Mouse (Mus musculus): Measurements from ENCODE around the gene Rapgef4. TPM values are rescaled to one million over a fixed set of nuclear protein-coding genes. Genes with fewer than 3 reads are reported as not detected.
A peak's percentile ranks its signal among the peaks of the same experiment; 100 is the strongest.
"Not testable (repeated sequence)": the region's sequence is repeated elsewhere in the genome, so short reads cannot be mapped to it uniquely, and the experiment has no call there.

Rapgef4 gene
- polyA plus RNA-seq, 1 experiment from 2014 or later: 2.1 TPM

DNA sequence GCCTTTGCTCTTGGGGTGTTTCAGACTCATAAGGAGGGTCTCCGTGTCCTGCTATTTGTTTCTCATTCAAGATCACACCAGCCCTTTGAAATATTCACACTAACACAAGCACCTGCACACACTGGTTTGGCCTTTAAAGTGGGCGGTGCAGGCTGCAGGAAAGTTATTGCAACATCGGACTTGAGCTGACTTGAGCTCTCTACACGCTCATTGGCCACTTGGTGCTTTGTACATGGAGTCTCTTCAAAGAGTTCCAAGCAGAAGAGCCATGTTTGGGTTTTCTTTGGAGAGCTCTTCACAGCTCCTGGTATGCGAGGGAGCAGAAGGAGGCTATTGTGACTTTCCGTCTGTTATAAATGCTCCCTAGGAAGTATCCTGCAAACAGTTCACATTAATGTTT lies 139.2 kb downstream of the Rapgef4 start:
- Histone ChIP-seq H3K27ac (peak overlapping the region; percentile 51), H3K36me3 (replicated peaks) (no peaks in the 10 kb centered on the region), H3K27me3 (ENCODE audit: poor library complexity, severe bottlenecking) (no peaks in the 10 kb centered on the region), H3K9me3 (no peaks in the 10 kb centered on the region), H3K4me3 (no peak overlapping the region), H3K4me1 (peaks cover 53% of the 10 kb centered on the region)
- DNase-seq (ENCODE audit: extremely low spot score, low spot score): no peak
- 85% methylated on average over 6 of the region's 6 CpGs for WGBS

DNA sequence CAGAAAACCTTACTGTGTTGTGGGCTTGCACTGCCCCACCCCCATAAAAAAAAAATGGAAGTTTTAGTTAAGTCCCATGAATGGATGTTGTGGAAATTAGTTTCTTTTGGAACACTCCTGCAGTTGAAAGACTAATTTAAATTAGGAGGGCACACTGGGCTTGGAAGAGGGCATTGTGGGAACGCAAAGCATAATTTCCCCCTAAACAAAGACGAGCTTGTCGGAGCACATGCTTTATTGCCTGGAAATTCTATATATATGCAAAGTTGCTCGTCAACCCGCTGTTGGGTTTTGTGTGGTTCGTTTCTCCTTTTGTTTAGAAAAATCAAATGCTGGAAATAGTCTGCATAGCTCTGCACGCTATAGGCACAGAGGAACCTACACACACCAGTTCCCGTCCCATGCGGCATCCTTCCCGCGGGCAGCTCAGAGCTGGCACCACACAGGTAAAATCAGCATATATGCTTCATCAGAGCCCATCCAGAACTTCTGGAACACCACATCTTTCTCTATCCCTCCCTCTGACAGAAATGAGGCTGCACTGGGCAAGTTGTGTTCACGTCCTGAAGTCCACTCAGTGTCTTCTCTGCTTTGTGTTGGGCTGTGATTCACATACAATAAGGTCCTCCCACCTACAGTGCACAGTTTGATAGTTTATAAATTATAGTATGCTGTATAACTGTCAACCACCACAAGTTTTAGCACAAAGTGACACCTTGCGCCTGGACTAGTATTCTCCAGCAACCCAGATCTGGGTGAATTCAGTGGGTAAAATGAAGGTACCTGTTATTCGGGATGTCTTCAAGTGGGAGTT lies 141.6 kb downstream of the Rapgef4 start:
- Histone ChIP-seq H3K27ac (peak overlapping the region; percentile 84), H3K9me3 (no peaks in the 10 kb centered on the region), H3K4me3 (peak overlapping the region; percentile 20; the same call in 1 of the 2 replicates), H3K27me3 (ENCODE audit: poor library complexity, severe bottlenecking) (peaks cover 7% of the 10 kb centered on the region; the same call in 1 of the 2 replicates), H3K4me1 (peaks cover 49% of the 10 kb centered on the region), H3K36me3 (replicated peaks) (no peaks in the 10 kb centered on the region)
- peak; percentile 20 for DNase-seq (ENCODE audit: extremely low spot score, low spot score)
- WGBS: 67% methylated on average over 14 of the region's 14 CpGs

DNA sequence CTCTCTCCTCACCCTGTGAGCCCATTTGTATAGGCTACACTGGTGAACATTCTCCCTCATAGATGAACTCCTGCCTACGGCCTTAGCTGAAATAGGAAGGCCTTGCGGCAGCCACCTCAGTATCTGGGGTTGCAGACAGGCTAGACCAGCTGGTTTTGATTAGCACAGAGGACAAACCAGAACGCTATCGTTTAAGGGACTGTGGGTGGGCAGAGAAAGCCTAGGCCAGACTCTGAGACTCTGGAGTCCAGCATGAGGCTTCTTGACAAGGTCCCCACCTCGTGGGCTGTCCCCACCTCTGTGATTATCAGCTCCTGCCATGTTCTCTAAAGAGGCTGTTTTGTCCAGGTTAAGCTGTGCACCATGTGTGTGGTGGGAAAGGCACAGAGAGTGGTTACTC lies 142.8 kb downstream of the Rapgef4 start:
- Histone ChIP-seq H3K27me3 (ENCODE audit: poor library complexity, severe bottlenecking) (peaks cover 7% of the 10 kb centered on the region; the same call in 1 of the 2 replicates), H3K4me1 (peaks cover 46% of the 10 kb centered on the region), H3K36me3 (replicated peaks) (no peaks in the 10 kb centered on the region), H3K9me3 (no peaks in the 10 kb centered on the region), H3K27ac (peak overlapping the region; percentile 84), H3K4me3 (no peak overlapping the region)
- DNase-seq (ENCODE audit: extremely low spot score, low spot score): no peak
- WGBS: 65% methylated on average over 5 of the region's 5 CpGs

DNA sequence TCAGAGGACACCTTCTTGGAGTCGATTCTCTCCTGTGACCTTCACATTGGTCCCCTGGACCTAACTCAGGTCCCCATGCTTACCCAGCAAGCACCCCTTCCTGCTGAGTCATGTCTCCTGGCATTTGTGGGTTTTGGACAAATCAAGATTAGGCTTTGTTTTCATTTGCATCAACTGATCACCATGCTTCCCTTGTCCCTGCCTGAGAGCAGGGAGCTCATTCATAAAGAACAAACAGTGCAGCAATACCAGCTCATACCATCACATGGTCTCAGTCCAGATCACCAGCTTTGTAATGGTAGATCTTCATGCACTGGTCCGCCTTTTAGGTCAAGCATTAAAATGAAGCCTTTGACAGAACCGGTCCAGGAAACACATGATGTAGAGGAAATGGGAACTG lies 144.7 kb downstream of the Rapgef4 start:
- H3K27me3 ChIP-seq (ENCODE audit: poor library complexity, severe bottlenecking): peaks cover 7% of the 10 kb centered on the region; the same call in 1 of the 2 replicates
- H3K27ac ChIP-seq: 0 out of 2 replicates have a peak overlapping the region, but pooled peaks have one; percentile 42
- no peak overlapping the region for H3K4me3 ChIP-seq
- 90% methylated on average over 3 of the region's 3 CpGs for WGBS
- no peaks in the 10 kb centered on the region for H3K36me3 ChIP-seq (replicated peaks)
- DNase-seq (ENCODE audit: extremely low spot score, low spot score): no peak
- no peaks in the 10 kb centered on the region for H3K9me3 ChIP-seq
- peaks cover 37% of the 10 kb centered on the region for H3K4me1 ChIP-seq

DNA sequence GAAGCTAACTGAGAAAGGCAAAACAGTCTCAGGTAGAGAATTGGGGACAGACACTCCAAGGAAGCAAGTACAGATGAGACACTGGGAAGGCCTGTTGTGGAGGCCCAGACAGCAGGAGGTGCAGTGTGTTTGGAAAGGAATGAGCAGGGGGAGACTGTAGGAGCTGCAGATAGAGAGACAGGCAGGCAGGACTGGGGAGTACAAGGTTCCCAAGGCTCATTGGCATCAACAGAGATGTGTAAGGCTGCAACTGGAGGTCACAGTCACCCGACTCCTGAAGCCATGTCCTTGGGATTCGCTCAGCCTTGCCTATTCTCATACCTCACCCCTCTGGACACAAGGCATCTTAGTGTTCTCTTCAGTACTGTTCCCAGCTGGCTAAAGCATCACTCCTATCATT lies 145.4 kb downstream of the Rapgef4 start:
- Histone ChIP-seq H3K9me3 (no peaks in the 10 kb centered on the region), H3K27me3 (ENCODE audit: poor library complexity, severe bottlenecking) (peaks cover 7% of the 10 kb centered on the region; the same call in 1 of the 2 replicates), H3K4me3 (no peak overlapping the region), H3K4me1 (peaks cover 36% of the 10 kb centered on the region), H3K36me3 (replicated peaks) (no peaks in the 10 kb centered on the region), H3K27ac (peak overlapping the region; percentile 42; the same call in 1 of the 2 replicates)
- no peak for DNase-seq (ENCODE audit: extremely low spot score, low spot score)
- 81% methylated on average over 2 of the region's 2 CpGs for WGBS

DNA sequence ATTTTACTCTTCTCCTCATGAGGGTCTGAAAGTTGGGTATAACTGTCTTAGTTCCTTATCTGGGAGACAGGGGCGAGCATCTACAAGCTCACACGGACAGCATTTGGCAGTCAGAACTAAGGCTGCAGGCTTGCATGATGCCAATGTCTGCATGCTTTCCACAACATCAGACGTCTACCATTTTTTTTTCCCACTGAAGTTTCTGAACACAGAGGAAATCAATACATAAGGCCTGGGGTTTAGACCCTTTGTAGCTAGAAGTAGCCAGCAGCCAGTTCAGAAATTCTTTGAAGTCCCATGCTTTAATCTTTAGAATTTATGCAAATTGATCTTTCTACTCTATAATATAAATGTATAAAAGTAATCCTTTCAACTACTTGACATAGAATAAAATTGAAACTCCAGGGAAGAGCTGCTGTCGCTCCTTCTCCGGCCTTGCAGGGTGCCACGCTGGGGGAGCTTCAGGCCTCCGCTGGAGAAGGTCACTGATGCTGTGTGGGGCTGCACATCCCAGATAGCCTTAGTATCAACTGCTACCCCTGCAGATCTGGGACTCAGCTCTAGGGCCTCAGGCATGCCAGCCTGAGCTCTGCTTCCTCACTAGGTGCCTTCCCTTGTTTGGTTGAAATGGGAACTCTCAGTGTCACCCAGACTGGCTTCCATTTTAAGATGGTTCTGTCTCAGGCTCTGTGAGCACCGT lies 148.7 kb downstream of the Rapgef4 start:
- no peak for DNase-seq (ENCODE audit: extremely low spot score, low spot score)
- Histone ChIP-seq H3K27me3 (ENCODE audit: poor library complexity, severe bottlenecking) (peaks cover 7% of the 10 kb centered on the region; the same call in 1 of the 2 replicates), H3K4me1 (peaks cover 11% of the 10 kb centered on the region), H3K4me3 (no peak overlapping the region), H3K36me3 (replicated peaks) (no peaks in the 10 kb centered on the region), H3K9me3 (no peaks in the 10 kb centered on the region), H3K27ac (no peak overlapping the region)
- 87% methylated on average over 8 of the region's 8 CpGs for WGBS

DNA sequence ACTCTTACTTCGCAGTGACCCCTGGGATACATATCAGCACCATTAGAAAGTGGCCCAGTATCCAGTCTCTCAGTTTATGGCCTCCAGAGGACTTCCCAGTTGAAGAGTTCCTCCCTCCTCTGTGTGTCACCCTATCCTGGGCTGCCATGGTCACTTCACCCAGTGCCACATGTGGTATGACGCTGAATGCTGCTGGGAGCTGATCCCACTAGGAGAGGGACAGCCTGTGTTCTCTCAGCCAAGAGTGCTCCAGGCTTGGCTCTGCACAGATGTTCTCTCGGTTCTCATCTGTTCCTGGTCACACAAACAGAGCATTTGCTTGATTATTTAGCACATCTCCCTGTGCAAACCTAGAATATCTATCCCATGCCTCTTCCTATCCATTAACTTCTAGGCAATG lies 151.2 kb downstream of the Rapgef4 start:
- Histone ChIP-seq H3K9me3 (no peaks in the 10 kb centered on the region), H3K27me3 (ENCODE audit: poor library complexity, severe bottlenecking) (no peaks in the 10 kb centered on the region), H3K36me3 (replicated peaks) (no peaks in the 10 kb centered on the region), H3K4me1 (peaks cover 29% of the 10 kb centered on the region), H3K27ac (no peak overlapping the region), H3K4me3 (no peak overlapping the region)
- DNase-seq (ENCODE audit: extremely low spot score, low spot score): no peak
- WGBS: 92% methylated on average over 3 of the region's 3 CpGs

DNA sequence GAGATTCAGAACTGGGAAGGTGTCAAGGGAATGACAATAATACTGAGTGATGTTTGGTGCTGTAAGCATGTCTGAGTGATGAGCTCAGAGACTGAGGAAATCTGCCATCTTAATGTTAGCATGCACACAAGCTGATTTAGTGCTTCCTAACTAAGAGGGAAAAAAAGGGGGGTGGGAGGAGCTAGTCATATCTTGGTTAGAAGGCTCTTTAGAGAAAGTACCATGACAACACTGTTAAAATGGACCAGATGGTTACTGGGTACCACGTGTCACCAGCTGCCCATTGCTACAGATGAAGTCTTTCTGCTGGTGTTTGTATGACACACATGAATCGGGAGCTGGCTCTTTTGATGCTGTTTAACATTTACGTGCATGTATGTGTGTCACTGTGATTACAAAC lies 155.0 kb downstream of the Rapgef4 start:
- Histone ChIP-seq H3K9me3 (no peaks in the 10 kb centered on the region), H3K4me1 (peaks cover 25% of the 10 kb centered on the region), H3K27me3 (ENCODE audit: poor library complexity, severe bottlenecking) (no peaks in the 10 kb centered on the region), H3K4me3 (no peak overlapping the region), H3K36me3 (replicated peaks) (no peaks in the 10 kb centered on the region), H3K27ac (no peak overlapping the region)
- WGBS: 86% methylated on average over 3 of the region's 3 CpGs
- DNase-seq (ENCODE audit: extremely low spot score, low spot score): no peak

DNA sequence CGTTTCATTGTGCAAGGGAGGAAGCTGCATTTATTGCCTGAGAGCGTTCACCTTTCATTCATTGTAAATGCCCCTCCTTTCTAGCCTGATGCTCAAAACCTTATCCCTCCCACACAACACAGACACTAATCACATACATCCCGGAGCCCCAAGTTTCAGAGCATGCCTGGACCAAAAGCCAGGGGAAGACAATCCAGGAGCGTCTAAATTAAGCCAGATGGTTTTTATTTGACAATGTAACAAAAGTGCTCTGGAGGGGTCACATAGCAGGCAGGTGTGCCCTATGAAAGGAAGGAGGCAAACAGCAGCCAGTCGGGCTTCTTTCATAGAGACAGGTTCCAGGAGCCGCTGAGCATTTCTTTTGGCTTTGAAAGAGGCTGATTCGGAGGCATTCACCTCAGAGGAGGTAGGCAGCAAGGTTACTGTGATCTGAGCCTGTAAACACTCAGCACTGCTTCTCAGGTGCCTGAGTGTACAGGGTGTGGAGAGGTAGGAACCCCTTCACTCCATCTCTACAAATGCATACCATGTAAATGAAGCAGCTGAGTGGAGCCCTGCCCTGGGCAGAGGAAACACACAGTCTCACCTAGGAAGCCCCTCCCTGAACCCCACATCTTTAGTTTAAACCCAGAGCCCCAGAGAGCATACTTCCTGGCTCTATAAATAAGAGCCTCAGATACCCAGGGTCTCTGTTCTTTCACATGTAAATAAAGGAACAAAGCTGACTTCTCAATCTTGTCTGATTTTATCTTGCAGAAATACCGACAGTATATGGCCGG lies 155.6 kb downstream of the Rapgef4 start:
- no peak overlapping the region for H3K4me3 ChIP-seq
- 69% methylated on average over 9 of the region's 9 CpGs for WGBS
- H3K4me1 ChIP-seq: peaks cover 19% of the 10 kb centered on the region
- H3K36me3 ChIP-seq (replicated peaks): no peaks in the 10 kb centered on the region
- H3K27me3 ChIP-seq (ENCODE audit: poor library complexity, severe bottlenecking): no peaks in the 10 kb centered on the region
- DNase-seq (ENCODE audit: extremely low spot score, low spot score): no peak
- no peaks in the 10 kb centered on the region for H3K9me3 ChIP-seq
- H3K27ac ChIP-seq: peak overlapping the region; percentile 11; the same call in 1 of the 2 replicates

DNA sequence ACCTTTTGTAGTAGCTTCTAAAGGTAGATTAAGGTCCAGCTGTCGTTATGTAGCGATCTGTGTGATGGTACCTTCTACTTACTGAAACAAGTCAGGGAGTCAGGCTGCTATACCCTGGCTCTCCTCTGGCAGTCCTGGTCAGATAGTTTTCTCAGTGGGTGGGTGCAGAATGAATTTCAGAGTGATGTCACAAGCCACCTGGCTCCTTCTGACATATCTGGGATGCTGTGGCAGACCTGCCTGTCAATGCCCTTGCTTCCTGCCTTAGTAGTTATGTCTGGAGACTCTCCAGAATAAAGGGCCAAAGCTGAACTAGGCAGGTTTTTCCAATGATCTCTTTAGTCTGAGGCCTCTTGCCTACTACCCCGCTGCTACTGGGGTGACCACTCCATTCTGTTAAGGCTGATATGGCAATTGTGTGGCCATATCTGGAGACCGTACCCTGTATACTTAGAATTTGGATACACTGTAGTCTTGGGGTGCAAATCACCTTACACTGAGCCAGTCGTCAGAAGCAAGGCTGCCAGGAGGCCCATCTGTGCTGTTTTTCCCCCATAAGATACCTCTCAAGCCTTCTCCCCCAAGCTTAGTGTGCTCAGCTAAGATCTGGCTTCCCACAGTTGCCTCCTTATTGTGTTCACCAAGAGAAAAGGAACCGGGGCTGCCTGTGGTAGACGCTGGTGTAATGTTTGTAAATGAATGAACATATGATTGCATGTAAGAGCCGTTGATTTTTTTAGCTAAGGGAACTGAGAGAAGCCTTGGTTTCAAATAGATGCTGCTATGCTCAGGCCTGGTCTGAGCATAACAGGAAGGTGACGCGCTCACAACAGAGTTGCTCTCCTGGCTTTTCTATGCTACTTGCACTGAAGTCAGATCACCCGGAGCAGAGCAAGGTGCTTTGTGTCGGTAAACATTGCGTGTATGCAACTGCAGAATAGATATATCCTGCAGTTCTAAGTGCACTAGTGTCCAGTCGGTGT lies 159.1 kb downstream of the Rapgef4 start:
- Histone ChIP-seq H3K27ac (no peak overlapping the region), H3K4me3 (no peak overlapping the region), H3K9me3 (no peaks in the 10 kb centered on the region), H3K36me3 (replicated peaks) (no peaks in the 10 kb centered on the region), H3K27me3 (ENCODE audit: poor library complexity, severe bottlenecking) (no peaks in the 10 kb centered on the region), H3K4me1 (peaks cover 21% of the 10 kb centered on the region)
- 91% methylated on average over 14 of the region's 14 CpGs for WGBS
- DNase-seq (ENCODE audit: extremely low spot score, low spot score): no peak

DNA sequence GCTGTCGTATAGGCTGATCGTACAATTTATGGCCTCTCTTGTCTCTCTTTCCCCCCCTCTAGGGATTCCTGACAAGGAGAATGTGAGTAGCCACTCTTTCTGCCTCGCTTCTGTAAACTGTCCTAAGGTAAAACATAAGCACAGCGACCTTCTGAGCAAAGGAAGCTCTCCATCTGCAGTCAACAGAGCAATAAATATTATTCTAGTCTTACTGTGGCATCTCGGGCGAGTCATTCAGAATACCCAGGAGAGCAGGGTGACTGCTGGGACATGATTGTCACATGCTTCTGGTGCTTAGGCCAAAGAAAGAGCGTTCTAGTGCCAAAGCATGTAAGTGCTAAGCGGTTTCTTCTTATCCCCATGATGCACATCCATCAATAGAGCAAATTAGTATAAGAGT lies 160.1 kb downstream of the Rapgef4 start:
- H3K4me3 ChIP-seq: no peak overlapping the region
- no peaks in the 10 kb centered on the region for H3K36me3 ChIP-seq (replicated peaks)
- no peaks in the 10 kb centered on the region for H3K27me3 ChIP-seq (ENCODE audit: poor library complexity, severe bottlenecking)
- no peak for DNase-seq (ENCODE audit: extremely low spot score, low spot score)
- no peaks in the 10 kb centered on the region for H3K9me3 ChIP-seq
- peaks cover 15% of the 10 kb centered on the region for H3K4me1 ChIP-seq
- 93% methylated on average over 8 of the region's 8 CpGs for WGBS
- no peak overlapping the region for H3K27ac ChIP-seq

DNA sequence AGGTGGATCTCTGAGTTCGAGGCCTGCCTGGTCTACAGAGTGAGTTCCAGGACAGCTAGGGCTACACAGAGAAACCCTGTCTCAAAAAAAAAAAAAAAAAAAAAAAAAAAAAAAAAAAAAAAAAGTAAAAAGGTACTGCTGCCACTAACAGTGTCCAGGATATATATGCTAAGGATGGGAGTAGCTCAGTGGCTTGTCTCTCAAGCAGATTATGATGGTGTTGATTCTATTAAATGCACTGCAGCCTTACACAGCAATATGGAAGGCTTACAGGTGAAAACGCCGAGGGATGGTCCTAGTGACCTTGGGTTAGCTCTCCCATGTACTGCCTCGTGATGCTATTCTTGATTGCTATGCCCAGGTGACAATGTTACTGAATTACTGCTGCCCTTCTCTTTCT lies 160.7 kb downstream of the Rapgef4 start:
- WGBS: 93% methylated on average over 4 of the region's 4 CpGs

More for the DNA sequence above, 160.7 kb downstream of the Rapgef4 start:
- not testable (repeated sequence) for H3K9me3 ChIP-seq; H3K36me3 ChIP-seq (replicated peaks); H3K27ac ChIP-seq; H3K4me3 ChIP-seq; H3K27me3 ChIP-seq (ENCODE audit: poor library complexity, severe bottlenecking); H3K4me1 ChIP-seq; DNase-seq (ENCODE audit: extremely low spot score, low spot score)

All from forebrain, embryonic 10.5 days (tissue).